In genomic region chr10:53595744-53596676, GRCm38 (mm10) we compare ENCODE assay signal across 8 mouse cellular contexts. TPM values are rescaled to one million over a fixed set of nuclear protein-coding genes. Genes with fewer than 3 reads are reported as not detected.
A peak's percentile ranks its signal among the peaks of the same experiment; 100 is the strongest.
DNase-seq lines count a peak whose midpoint lies in the region; ATAC-seq and TF ChIP-seq lines count a peak whose summit lies in the region.

No protein-coding gene starts in this region.

- 6% methylated on average over 26 of the region's 27 CpGs for WGBS in cerebellum, adult 2 months
- WGBS in heart, embryonic 13.5 days: 6% methylated on average over 27 of the region's 27 CpGs
- 7% methylated on average over 26 of the region's 27 CpGs for WGBS in liver, embryonic 11.5 days
- WGBS in olfactory bulb, adult 2 months: 4% methylated on average over 26 of the region's 27 CpGs

- H3K4me3 ChIP-seq in ES-E14 (ENCODE audit: insufficient read depth in 1 of 2, low read depth in 1 of 2, low read length in 2 of 2, poor library complexity in 1 of 2, severe bottlenecking in 1 of 2): peak overlapping the region; percentile 69 to 70
- H3K4me3 ChIP-seq in cerebellum, adult 2 months (replicated peaks; ENCODE audit: insufficient read depth, low read depth, low read length): peak overlapping the region; percentile 96
- H3K4me3 ChIP-seq in heart, embryonic 13.5 days: peak overlapping the region; percentile 95
- peak overlapping the region; percentile 93 for H3K4me3 ChIP-seq in liver, embryonic 11.5 days (ENCODE audit: low read depth, low read length)
- H3K4me3 ChIP-seq in olfactory bulb, adult 2 months (ENCODE audit: insufficient read depth, low read depth, low read length): peak overlapping the region; percentile 94

- H3K9me3 ChIP-seq in ES-E14 (ENCODE audit: control insufficient read depth, insufficient read depth, low read depth, low read length): no peaks in the 10 kb centered on the region
- H3K9me3 ChIP-seq in heart, embryonic 13.5 days: no peaks in the 10 kb centered on the region
- H3K9me3 ChIP-seq in liver, embryonic 11.5 days (ENCODE audit: control insufficient read depth, low read length): no peaks in the 10 kb centered on the region

- peak; percentile 13 to 76 for DNase-seq in layer of hippocampus, postnatal 10 days (ENCODE audit: low spot score in 2 of 2)
- no peak for DNase-seq in layer of hippocampus, adult 11-12 months (ENCODE audit: low spot score)
- no peak for DNase-seq in ES-E14 (ENCODE audit: low read depth, low spot score)
- peak in 1 of 2 experiments; percentile 85 for DNase-seq in cerebellum, adult 2 months
- DNase-seq in liver, embryonic 11.5 days (ENCODE audit: low spot score): no peak
- no peak for DNase-seq in spleen, postnatal 4 days (ENCODE audit: low spot score in 2 of 2)

- in situ Hi-C loops in ES-E14 (cut with MboI; ENCODE audit: low sequenced_read_pairs in 2 of 2, unreplicated experiment in 2 of 2): no loop called here

- H3K27ac ChIP-seq in ES-E14 (ENCODE audit: insufficient read depth, low read depth, low read length, poor library complexity, severe bottlenecking): no peak overlapping the region
- peak overlapping the region; percentile 94 for H3K27ac ChIP-seq in cerebellum, adult 2 months (ENCODE audit: insufficient read depth, low read length)
- peak overlapping the region; percentile 99 for H3K27ac ChIP-seq in heart, embryonic 13.5 days (replicated peaks)
- H3K27ac ChIP-seq in liver, embryonic 11.5 days (ENCODE audit: low read depth, low read length): peak overlapping the region; percentile 98
- H3K27ac ChIP-seq in olfactory bulb, adult 2 months (ENCODE audit: insufficient read depth, low read depth, low read length): peak overlapping the region; percentile 97

- H3K4me1 ChIP-seq in ES-E14 (ENCODE audit: control insufficient read depth in 2 of 2, insufficient read depth in 2 of 2, low read length in 2 of 2, poor library complexity in 1 of 2): peaks cover 2% of the 10 kb centered on the region in 2 experiments; a peak in 1 of 4 replicates
- peaks cover 2% of the 10 kb centered on the region; the same call in 1 of the 2 replicates for H3K4me1 ChIP-seq in cerebellum, adult 2 months (ENCODE audit: control insufficient read depth, insufficient read depth, low read length)
- peaks cover 36% of the 10 kb centered on the region for H3K4me1 ChIP-seq in heart, embryonic 13.5 days
- H3K4me1 ChIP-seq in liver, embryonic 11.5 days (replicated peaks; ENCODE audit: control insufficient read depth, insufficient read depth, low read length): peaks cover 19% of the 10 kb centered on the region; the same call in 1 of the 2 replicates
- no peaks in the 10 kb centered on the region for H3K4me1 ChIP-seq in olfactory bulb, adult 2 months (ENCODE audit: control insufficient read depth, insufficient read depth, low read length)

- H3K4me2 ChIP-seq in heart, embryonic 13.5 days: peak overlapping the region; percentile 85
- H3K4me2 ChIP-seq in liver, embryonic 11.5 days: peak overlapping the region; percentile 88

- peak; percentile 57; the same call in 1 of the 2 replicates for TF ChIP-seq POLR2A in cerebellum, adult 2 months (IDR thresholded peaks at IDR 0.05; ENCODE audit: borderline replicate concordance, insufficient read depth, low read length)
- 0 out of 2 replicates have a peak, but pooled peaks have one; percentile 42 for TF ChIP-seq POLR2A in olfactory bulb, adult 2 months (IDR thresholded peaks at IDR 0.05; ENCODE audit: insufficient read depth, low read depth, low read length)

- H3K36me3 ChIP-seq in ES-E14 (ENCODE audit: control insufficient read depth, insufficient read depth, low read length, poor library complexity, severe bottlenecking): 0 out of 2 replicates have a peak, but pooled peaks cover 3% of the 10 kb centered on the region
- peaks cover 15% of the 10 kb centered on the region for H3K36me3 ChIP-seq in heart, embryonic 13.5 days
- 0 out of 2 replicates have a peak, but pooled peaks cover 3% of the 10 kb centered on the region for H3K36me3 ChIP-seq in liver, embryonic 11.5 days (ENCODE audit: control insufficient read depth, insufficient read depth, low read length)

- no peak for TF ChIP-seq CTCF in cerebellum, adult 2 months (IDR thresholded peaks at IDR 0.05; ENCODE audit: borderline replicate concordance, insufficient read depth, low read depth, low read length)
- TF ChIP-seq CTCF in olfactory bulb, adult 2 months (IDR thresholded peaks at IDR 0.05; ENCODE audit: insufficient read depth, low read depth, low read length): no peak

- no peaks in the 10 kb centered on the region for H3K27me3 ChIP-seq in cerebellum, adult 2 months (ENCODE audit: control insufficient read depth, insufficient read depth, low read length)
- H3K27me3 ChIP-seq in heart, embryonic 13.5 days (replicated peaks): no peaks in the 10 kb centered on the region
- no peaks in the 10 kb centered on the region for H3K27me3 ChIP-seq in liver, embryonic 11.5 days (replicated peaks; ENCODE audit: control insufficient read depth, insufficient read depth, low read length)

- H3K9ac ChIP-seq in ES-E14 (ENCODE audit: insufficient read depth, low read depth, low read length, poor library complexity, severe bottlenecking): peak overlapping the region; percentile 74
- H3K9ac ChIP-seq in heart, embryonic 13.5 days: peak overlapping the region; percentile 88
- peak overlapping the region; percentile 80 for H3K9ac ChIP-seq in liver, embryonic 11.5 days (ENCODE audit: low read depth, low read length)

- no peak for ATAC-seq in heart, embryonic 13.5 days (ENCODE audit: extremely low read depth, insufficient number of reproducible peaks, low FRiP score, low TSS enrichment)
- ATAC-seq in liver, embryonic 11.5 days (replicated peaks; ENCODE audit: low FRiP score): peak; percentile 88; the same call in 1 of the 2 replicates

TF ChIP-seq in ES-E14, 5 proteins besides CTCF, POLR2A, EP300 and RAD21:
- TF ChIP-seq ZC3H11A (IDR thresholded peaks at IDR 0.05; ENCODE audit: borderline replicate concordance, low read depth, low read length) (no peak), HCFC1 (IDR thresholded peaks at IDR 0.05; ENCODE audit: borderline replicate concordance, insufficient read depth, low read length) (no peak), MAFK (IDR thresholded peaks at IDR 0.05; ENCODE audit: insufficient read depth, low read depth, low read length) (no peak), CHD2 (IDR thresholded peaks at IDR 0.05; ENCODE audit: low read depth, low read length) (no peak), ZNF384 (IDR thresholded peaks at IDR 0.05; ENCODE audit: low read depth, low read length) (no peak)

RNA-seq across cellular contexts. Expression of gene Asf1a, which starts 0.5 kb away (rescaled TPM):
- 10 to 100 TPM; 26.5 to 27.5 TPM for total RNA-seq in layer of hippocampus, postnatal 10 days (2021)
- 42.3 and 64.7 TPM in 2 replicates for total RNA-seq in ES-E14 (2012; rRNA removed)
- 27.0 TPM in 2 replicates for polyA plus RNA-seq in cerebellum, adult 2 months (2012; rRNA removed)
- 61.9 and 69.5 TPM in 2 replicates for polyA plus RNA-seq in heart, embryonic 13.5 days (2015; fragmentation: Nextera tagmentation; extraction: Ambion mirVana)
- polyA plus RNA-seq in liver, embryonic 11.5 days (2014; fragmentation: Nextera tagmentation; extraction: Ambion mirVana): 172 and 175 TPM in 2 replicates
- polyA plus RNA-seq in olfactory bulb, adult 2 months (2012; ENCODE audit: insufficient read depth, insufficient read length, low replicate concordance, missing spikeins): not detected in 2 replicates

RNA-seq across cellular contexts. Expression of gene Mcm9, which starts 34.2 kb away (rescaled TPM):
- total RNA-seq in layer of hippocampus, postnatal 10 days (2021): 1 to 10 TPM; 6.1 to 8.0 TPM
- 14.9 and 18.3 TPM in 2 replicates for total RNA-seq in ES-E14 (2012; rRNA removed)
- polyA plus RNA-seq in cerebellum, adult 2 months (2012; rRNA removed): 5.3 and 5.7 TPM in 2 replicates
- polyA plus RNA-seq in heart, embryonic 13.5 days (2015; fragmentation: Nextera tagmentation; extraction: Ambion mirVana): 8.6 and 10.4 TPM in 2 replicates
- 9.1 and 9.2 TPM in 2 replicates for polyA plus RNA-seq in liver, embryonic 11.5 days (2014; fragmentation: Nextera tagmentation; extraction: Ambion mirVana)
- polyA plus RNA-seq in olfactory bulb, adult 2 months (2012; ENCODE audit: insufficient read depth, insufficient read length, low replicate concordance, missing spikeins): not detected in 2 replicates

Comparison
In these comparisons a context has a peak if more than half of its experiments do, and no peak if none do; other contexts are left out.
1. DNase-seq: peak in layer of hippocampus, postnatal 10 days (2 of 2); none in layer of hippocampus, adult 11-12 months (single experiment), ES-E14 (single experiment), liver, embryonic 11.5 days (single experiment) and spleen, postnatal 4 days (0 of 2).
2. Peak in every context shown above with its lines, with median percentiles within 50 percentile points of each other: H3K4me3 ChIP-seq and H3K9ac ChIP-seq.